Mouse (Mus musculus) embryonic fibroblast, embryonic 13.5 days (primary cell): ENCODE data around the gene Denr. TPM values are rescaled to one million over a fixed set of nuclear protein-coding genes. Genes with fewer than 3 reads are reported as not detected.

Experiments
- H3K27ac ChIP-seq: 2 replicates; pipeline ENCODE4 v1.5.1; 2012; ENCODE audit warnings: low read length, control low read depth, inconsistent platforms; ENCODE audit not compliant: insufficient read depth
- H3K4me1 ChIP-seq: 2 replicates; pipeline ENCODE4 v1.6.1; 2011; ENCODE audit warnings: low read length; ENCODE audit not compliant: control insufficient read depth, insufficient read depth
- H3K4me3 ChIP-seq: 2 replicates; pipeline ENCODE4 v1.5.1; 2011; ENCODE audit warnings: mild to moderate bottlenecking, control low read depth, low read length; ENCODE audit not compliant: insufficient read depth
- CTCF ChIP-seq: IDR thresholded peaks from 2 replicates; pipeline ENCODE4 v1.5.1; 2011; ENCODE audit warnings: mild to moderate bottlenecking, control low read depth, low read length, moderate library complexity, borderline replicate concordance; ENCODE audit not compliant: insufficient read depth
- POLR2A ChIP-seq: IDR thresholded peaks from 2 replicates; pipeline ENCODE4 v1.6.1; 2011; ENCODE audit warnings: low read depth, mild to moderate bottlenecking, control low read depth, low read length, moderate library complexity
- polyA plus RNA-seq: library from polyadenylated mRNA; stranded (reverse); fragments of >200 nt; gene quantifications from 2 replicates; pipeline ENCODE4 v1.2.4, GENCODE M21; 2011; ENCODE audit warnings: low read depth; ENCODE audit not compliant: missing spikeins, insufficient read length

Gene Denr
- polyA plus RNA-seq = 110 and 137 TPM in 2 replicates

- TF ChIP-seq POLR2A = peak; percentile 90
- TF ChIP-seq CTCF = peak; percentile 87
- H3K4me1 ChIP-seq = peaks cover 12% of the 10 kb centered on the region
- H3K27ac ChIP-seq = peak within 1 kb of the TSS; percentile 86
- H3K4me3 ChIP-seq = peak within 1 kb of the TSS; percentile 93
Observed at GRCm38 (mm10) chr5:123906976-123907630, at the start of gene Denr. TSS of gene Denr (plus strand) at chr5:123907175.

- H3K4me3 ChIP-seq = no peak overlapping the region
- H3K4me1 ChIP-seq = no peaks in the 10 kb centered on the region
- no peak overlapping the region for H3K27ac ChIP-seq
- no peak for TF ChIP-seq POLR2A
Observed at GRCm38 (mm10) chr5:123858798-123859197, 48.2 kb upstream of the Denr start.

GRCm38 (mm10) chr5:123862374-123863350 is 44.3 kb upstream of the Denr start:
- H3K4me1 ChIP-seq = no peaks in the 10 kb centered on the region
- H3K4me3 ChIP-seq = no peak overlapping the region
- no peak overlapping the region for H3K27ac ChIP-seq
- TF ChIP-seq CTCF (no peak), POLR2A (no peak)

- Histone ChIP-seq H3K4me3 (no peak overlapping the region), H3K27ac (no peak overlapping the region), H3K4me1 (no peaks in the 10 kb centered on the region)
- TF ChIP-seq CTCF (no peak), POLR2A (no peak)
Observed at GRCm38 (mm10) chr5:123863934-123864333, 43.0 kb upstream of the Denr start.

- TF ChIP-seq CTCF (no peak), POLR2A (no peak)
- Histone ChIP-seq H3K27ac (no peak within 1 kb of the TSS), H3K4me1 (no peaks in the 10 kb centered on the region), H3K4me3 (no peak within 1 kb of the TSS)
Observed at GRCm38 (mm10) chr5:123865365-123865764, 41.6 kb upstream of the Denr start, which contains the start of gene Hcar2. TSS of gene Hcar2 (minus strand) at chr5:123865499.

- no peaks in the 10 kb centered on the region for H3K4me1 ChIP-seq
- H3K4me3 ChIP-seq = no peak overlapping the region
- TF ChIP-seq CTCF (no peak), POLR2A (no peak)
- H3K27ac ChIP-seq = no peak overlapping the region
Observed at GRCm38 (mm10) chr5:123866457-123866856, 40.5 kb upstream of the Denr start.

- TF ChIP-seq CTCF (no peak), POLR2A (no peak)
- H3K4me3 ChIP-seq = no peak overlapping the region
- H3K27ac ChIP-seq = no peak overlapping the region
- no peaks in the 10 kb centered on the region for H3K4me1 ChIP-seq
Observed at GRCm38 (mm10) chr5:123869615-123870014, 37.4 kb upstream of the Denr start.

- TF ChIP-seq CTCF = no peak
- TF ChIP-seq POLR2A = no peak
- no peaks in the 10 kb centered on the region for H3K4me1 ChIP-seq
- no peak overlapping the region for H3K27ac ChIP-seq
- no peak overlapping the region for H3K4me3 ChIP-seq
Observed at GRCm38 (mm10) chr5:123874177-123874576, 32.8 kb upstream of the Denr start.

- H3K4me1 ChIP-seq = no peaks in the 10 kb centered on the region; the same call in 1 of the 2 replicates
- H3K4me3 ChIP-seq = no peak overlapping the region
- TF ChIP-seq POLR2A (no peak), CTCF (no peak)
- H3K27ac ChIP-seq = no peak overlapping the region
Observed at GRCm38 (mm10) chr5:123878056-123878455, 28.9 kb upstream of the Denr start.

GRCm38 (mm10) chr5:123879928-123880327 is 27.0 kb upstream of the Denr start, which contains the start of gene Hcar1:
TSS of gene Hcar1 (minus strand) at chr5:123880020.
- Histone ChIP-seq H3K4me3 (no peak within 1 kb of the TSS), H3K27ac (no peak within 1 kb of the TSS), H3K4me1 (no peaks in the 10 kb centered on the region; the same call in 1 of the 2 replicates)
- TF ChIP-seq POLR2A (no peak), CTCF (no peak)
